Mouse (Mus musculus) layer of hippocampus, postnatal 36 days (tissue): ENCODE data around the gene Cacna1d. TPM values are rescaled to one million over a fixed set of nuclear protein-coding genes. Genes with fewer than 3 reads are reported as not detected.

Source experiments
- DNase-seq, 2 experiments: peaks; one replicate each; pipeline ENCODE4 v3.0.0; 2022
- total RNA-seq, 2 experiments: library from RNA; stranded (reverse); gene quantifications; 2 replicates each; pipeline ENCODE4 v1.2.3; 2021

Gene Cacna1d
- total RNA-seq, 2 experiments from 2014 or later: 41.8 to 60.0 TPM

DNA sequence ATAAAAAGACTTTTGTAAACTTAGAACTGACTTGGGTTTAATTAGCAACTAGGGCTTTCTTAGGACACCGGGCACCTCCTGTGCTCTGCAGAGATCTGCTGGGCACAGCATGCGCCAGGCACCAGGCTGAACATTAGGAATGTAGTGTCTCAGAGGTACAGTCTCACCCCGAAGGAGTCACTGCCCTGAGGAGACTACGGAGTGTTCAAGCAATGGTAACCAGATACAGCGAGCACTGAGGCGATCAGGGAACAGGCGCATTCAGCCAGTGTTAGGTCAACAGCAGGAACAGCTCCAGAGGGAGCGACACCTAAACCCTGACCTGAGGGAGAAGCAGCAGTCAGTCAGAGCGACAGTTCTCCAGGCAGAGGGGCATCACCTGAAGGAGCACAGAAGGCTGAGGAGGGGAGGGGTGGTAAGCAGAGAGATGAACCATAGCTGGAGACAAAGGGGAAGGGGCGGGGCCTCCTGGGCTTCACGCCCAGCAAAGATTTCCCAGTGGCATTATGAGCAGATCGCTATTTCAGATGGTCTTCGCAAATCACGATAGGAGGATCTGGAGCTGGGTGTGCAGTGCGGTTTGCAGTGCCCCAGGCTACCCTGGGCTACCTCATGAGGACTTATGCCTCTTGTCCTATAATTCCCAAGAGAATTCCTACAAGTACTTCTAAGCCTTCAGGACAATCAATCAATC, 413.0 kb downstream of the Cacna1d start:
- DNase-seq: no peak

GRCm38 (mm10) chr14:30075268-30075887, 415.9 kb downstream of the Cacna1d start:
- no peak for DNase-seq

- DNase-seq: no peak
Observed at GRCm38 (mm10) chr14:30068566-30068965, 422.7 kb downstream of the Cacna1d start.

- no peak for DNase-seq
Observed at GRCm38 (mm10) chr14:30066752-30067151, 424.5 kb downstream of the Cacna1d start.

DNA sequence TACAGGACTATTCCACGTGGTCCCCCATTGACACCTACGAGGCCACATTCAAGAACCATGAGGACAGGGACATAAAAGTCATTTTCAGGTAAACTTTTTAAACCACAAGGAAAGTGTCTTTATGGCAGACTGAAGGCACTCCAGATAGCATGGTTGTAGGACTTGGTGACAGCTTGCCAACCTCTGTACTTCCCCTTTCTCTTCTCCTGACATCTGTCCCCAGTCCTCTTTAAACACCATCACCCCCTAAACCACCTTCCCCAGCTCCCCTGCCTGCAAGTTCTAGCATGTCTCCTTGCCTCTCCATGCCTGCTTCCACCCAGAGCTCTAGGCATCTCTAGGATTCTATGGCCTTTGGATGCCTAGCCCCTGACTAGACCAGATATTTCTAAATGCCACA, 426.4 kb downstream of the Cacna1d start:
- no peak for DNase-seq

GRCm38 (mm10) chr14:30056031-30056766, 435.1 kb downstream of the Cacna1d start:
- peak; percentile 35 to 41 for DNase-seq

DNA sequence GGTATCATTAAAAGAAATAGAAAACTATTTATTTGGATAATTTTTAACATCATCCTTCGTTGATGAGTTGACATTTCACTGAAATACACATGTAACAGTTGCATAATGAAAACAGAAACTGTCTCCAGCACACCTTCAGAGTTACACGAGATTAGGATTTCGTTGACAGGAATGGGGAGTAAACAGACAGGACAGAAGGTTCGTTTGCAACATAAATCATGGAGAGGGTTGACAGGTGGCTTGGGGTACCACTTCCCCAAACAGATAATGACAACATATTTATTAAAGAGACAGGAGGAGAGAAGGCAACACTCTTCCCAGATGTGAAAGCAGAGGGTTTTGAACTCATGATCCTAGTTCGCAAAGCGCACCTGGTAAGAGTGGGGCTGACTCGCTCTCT, 436.3 kb downstream of the Cacna1d start:
- no peak for DNase-seq

- no peak for DNase-seq
Observed at GRCm38 (mm10) chr14:30050280-30050679, 441.0 kb downstream of the Cacna1d start.

DNA sequence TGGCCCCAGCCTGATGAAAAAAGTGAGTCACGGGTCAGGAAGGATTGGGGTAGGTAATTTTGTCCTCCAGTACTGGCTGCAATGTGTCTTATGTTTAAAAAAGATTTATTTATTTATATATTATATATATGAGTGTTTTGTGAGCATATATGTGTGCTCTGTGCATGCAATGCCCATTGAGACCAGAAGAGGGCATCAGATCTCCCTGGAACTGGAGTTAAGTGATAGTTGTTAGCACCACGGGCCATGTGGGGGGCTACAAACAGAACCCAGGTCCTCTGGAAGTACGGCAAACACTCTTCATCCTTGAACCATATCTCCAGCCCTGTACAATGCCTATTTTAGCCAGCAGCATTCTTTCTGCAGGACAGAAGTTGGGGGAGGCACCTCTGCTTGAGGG, 443.2 kb downstream of the Cacna1d start:
- no peak for DNase-seq

DNA sequence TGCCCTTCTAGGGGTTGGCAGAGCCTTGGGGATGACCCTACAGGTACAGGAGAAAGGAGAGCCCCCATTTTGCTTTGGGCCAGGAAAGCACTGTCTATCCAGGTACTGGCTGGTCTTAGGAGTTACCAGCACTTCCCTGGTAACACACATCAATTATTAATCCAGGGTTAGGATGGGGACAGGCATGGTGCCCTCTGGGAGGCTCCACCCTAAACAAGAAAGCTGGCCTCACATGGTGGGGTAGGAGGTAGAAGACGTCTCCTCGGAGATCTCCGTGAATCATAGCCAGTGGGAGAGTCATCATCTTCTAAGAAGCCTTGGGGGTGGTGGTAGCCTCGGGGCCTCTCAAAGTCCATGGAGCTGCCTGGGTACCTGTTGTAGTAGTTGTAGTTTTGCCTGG, 444.3 kb downstream of the Cacna1d start:
- DNase-seq: no peak

GRCm38 (mm10) chr14:30045704-30046220, 445.5 kb downstream of the Cacna1d start:
- DNase-seq: no peak

DNA sequence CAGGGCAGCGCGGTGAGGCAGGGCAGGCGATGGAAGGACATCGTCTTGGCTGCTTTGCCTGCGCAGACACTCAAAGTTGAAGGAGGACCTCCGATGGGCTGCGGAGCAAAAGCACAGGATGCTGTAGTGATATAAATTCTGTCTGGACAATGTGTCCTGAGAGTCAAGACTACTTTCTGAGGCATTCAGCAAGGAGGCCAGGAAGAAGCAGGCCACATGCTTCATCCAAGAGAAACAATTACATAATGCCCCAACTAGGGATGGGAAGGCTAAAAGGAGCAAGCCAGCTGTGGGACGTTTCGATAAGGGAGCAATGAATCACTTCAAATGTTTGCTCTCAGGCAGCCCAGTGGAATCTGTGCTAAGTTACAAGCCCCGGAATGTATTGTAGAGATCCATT, 446.0 kb downstream of the Cacna1d start:
- DNase-seq: no peak

DNA sequence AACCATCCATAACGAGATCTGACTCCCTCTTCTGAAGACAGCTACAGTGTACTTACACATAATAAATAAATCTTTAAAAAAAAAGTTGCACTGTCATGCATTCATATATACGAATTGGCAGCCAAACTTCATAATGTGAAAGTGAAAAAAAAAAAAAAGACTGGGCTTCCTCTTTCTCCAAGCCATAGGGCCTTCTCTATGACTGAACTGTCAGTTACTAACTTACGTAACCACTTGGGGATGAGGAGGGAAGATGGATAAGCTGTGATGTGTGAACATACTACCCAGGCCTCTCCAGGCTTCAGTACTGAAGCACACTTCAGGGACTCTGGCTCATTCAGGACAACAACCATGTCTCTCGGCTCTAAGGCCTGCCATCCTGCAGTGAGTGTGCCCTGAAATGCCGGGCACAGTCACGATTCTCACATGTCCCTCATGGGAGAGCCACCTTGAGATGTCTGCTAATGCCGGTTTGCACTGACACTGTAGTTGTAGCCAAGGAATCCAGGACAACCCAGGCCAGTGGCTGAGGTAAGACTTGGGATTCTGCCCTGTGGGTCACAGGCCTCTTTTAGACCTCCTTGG, 447.8 kb downstream of the Cacna1d start:
- DNase-seq: no peak

DNA sequence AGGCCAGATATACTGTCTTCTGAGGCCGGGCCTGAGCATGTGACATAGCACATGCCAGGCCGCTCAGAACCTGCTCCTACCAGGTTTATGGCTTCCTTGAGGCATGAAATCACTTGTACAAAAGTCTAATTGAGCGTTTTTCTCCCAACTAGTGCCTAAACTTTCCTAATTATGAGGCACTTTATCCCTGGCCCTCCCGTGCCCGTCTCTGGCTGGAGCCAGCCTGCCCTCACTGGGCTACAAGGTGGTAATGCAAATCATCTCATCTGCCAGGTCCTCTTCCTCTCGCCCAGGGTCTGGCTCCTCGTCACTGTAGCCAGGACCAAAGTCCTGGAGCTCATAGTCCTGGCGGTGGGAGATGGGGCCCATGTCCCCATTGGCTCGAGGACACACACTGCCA, 449.4 kb downstream of the Cacna1d start:
- DNase-seq: no peak

GRCm38 (mm10) chr14:30039413-30039812, 451.8 kb downstream of the Cacna1d start:
- DNase-seq: no peak

DNA sequence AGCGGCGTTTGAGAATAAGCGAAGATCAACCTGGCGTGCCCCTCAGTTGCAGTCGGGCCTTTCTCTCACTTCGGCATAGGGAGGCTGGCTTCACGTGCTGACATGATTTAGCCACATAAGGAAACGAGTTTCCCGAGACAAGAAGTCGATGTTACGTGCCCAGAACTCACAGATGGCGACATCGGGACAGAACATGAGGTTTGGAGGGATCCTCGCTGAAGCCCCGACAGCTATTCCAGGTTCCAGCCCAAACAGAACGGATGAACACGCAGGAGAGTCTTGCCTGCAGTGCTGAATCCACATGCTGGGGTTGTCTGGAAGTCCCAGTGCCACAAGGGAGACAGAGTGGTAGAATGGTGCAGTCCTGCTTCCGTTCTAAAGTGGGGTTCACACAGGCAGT, 452.8 kb downstream of the Cacna1d start:
- DNase-seq: peak; percentile 27 to 40

DNA sequence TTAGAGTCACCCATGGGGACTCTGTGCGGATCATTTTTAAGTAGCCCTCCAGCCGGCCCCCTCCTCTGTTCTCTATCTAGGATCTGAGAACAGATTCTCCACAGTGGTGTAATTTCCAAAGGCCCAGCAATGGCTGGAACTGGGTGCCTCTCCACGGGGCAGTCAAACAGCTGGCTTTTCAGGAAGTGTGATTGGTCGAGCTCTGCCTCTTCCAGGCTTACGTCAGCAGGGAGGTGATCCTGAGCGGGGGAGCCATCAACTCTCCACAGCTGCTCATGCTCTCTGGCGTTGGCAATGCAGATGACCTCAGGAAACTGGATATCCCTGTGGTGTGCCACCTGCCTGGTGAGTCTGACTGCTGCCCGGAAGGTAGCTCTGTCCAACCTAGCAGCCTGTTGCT, 457.9 kb downstream of the Cacna1d start:
- no peak for DNase-seq

GRCm38 (mm10) chr14:30027378-30027777, 463.9 kb downstream of the Cacna1d start:
- DNase-seq: no peak

GRCm38 (mm10) chr14:30024387-30024786, 466.9 kb downstream of the Cacna1d start:
- no peak for DNase-seq

DNA sequence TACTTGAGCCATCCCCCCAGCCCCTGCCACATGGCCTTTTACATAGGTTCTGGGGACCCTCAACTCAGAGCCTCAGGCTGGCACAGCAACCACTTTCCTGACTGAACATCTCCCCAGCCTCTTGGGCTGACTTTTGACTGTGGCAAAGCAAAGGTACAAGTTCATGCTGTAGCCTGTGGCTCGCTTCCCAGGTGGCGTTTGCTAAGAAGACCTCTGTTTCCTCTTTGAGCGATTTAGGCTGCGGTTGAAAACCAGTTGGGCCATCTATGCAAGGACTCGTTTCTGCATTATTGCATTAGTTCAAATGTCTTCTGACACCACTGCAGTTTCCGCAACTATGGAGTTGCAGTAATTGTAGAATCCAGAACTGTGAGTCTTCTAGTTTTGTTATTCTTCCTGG, 468.8 kb downstream of the Cacna1d start:
- DNase-seq: no peak

- DNase-seq: no peak
Observed at GRCm38 (mm10) chr14:30019792-30020575, 471.3 kb downstream of the Cacna1d start.

DNA sequence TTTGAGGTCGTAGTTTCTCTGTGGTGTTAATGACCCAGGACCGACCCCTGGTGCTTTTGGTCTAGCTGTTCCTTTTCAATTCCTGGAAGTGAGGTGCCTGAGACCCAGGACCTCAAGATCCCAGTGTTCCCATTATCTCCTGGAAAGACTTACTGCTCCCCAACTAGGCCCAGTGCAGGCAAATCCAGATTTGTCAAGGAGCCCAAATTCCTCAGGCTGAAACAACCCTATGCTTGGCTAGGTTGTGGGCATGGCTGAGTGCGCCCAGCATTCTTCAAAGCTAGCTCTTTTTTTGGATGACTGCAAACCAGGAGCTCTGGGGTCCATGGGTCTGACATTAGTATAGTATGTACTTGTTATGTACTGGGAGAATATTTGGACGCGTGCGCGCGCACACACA, 471.9 kb downstream of the Cacna1d start:
- no peak for DNase-seq
